Mouse (Mus musculus) C2C12 (cell line): ENCODE measurements around the gene Zdhhc11. TPM values are rescaled to one million over a fixed set of nuclear protein-coding genes. Genes with fewer than 3 reads are reported as not detected.

Experiments
- H3K27me3 ChIP-seq: one replicate; pipeline ENCODE4 v1.6.1; 2011; ENCODE audit not compliant: control insufficient read depth, insufficient read depth, insufficient read length
- H3K36me3 ChIP-seq: one replicate; pipeline ENCODE4 v1.6.1; 2011; ENCODE audit not compliant: control insufficient read depth, insufficient read depth
- H3K4me3 ChIP-seq: one replicate; pipeline ENCODE4 v1.5.1; 2011; ENCODE audit warnings: mild to moderate bottlenecking, control low read depth; ENCODE audit not compliant: poor library complexity, insufficient read depth, severe bottlenecking
- H3K79me2 ChIP-seq: one replicate; pipeline ENCODE4 v1.6.1; 2011; ENCODE audit not compliant: control insufficient read depth, insufficient read depth
- H3K79me3 ChIP-seq: one replicate; pipeline ENCODE4 v1.6.1; 2011; ENCODE audit warnings: low read depth, control low read depth
- H3ac ChIP-seq: one replicate; pipeline ENCODE3; 2011; ENCODE audit warnings: low read depth; ENCODE audit not compliant: control insufficient read depth, insufficient read length
- CEBPB ChIP-seq: IDR thresholded peaks from one replicate; pipeline ENCODE4 v1.6.1; 2011; ENCODE audit warnings: low read depth, mild to moderate bottlenecking, control low read depth, moderate library complexity
- CTCF ChIP-seq: IDR thresholded peaks from one replicate; pipeline ENCODE4 v1.5.1; 2011; ENCODE audit not compliant: control insufficient read depth, insufficient read depth, insufficient read length
- FOSL1 ChIP-seq: IDR thresholded peaks from one replicate; pipeline ENCODE4 v1.8.0; 2011; ENCODE audit warnings: mild to moderate bottlenecking, low read length; ENCODE audit not compliant: poor library complexity, insufficient read depth, severe bottlenecking
- MAX ChIP-seq: IDR thresholded peaks from one replicate; pipeline ENCODE4 v1.6.1; 2011; ENCODE audit warnings: mild to moderate bottlenecking, control low read depth
- MYOD1 ChIP-seq: IDR thresholded peaks from one replicate; pipeline ENCODE4 v1.6.1; 2011; ENCODE audit warnings: low read depth; ENCODE audit not compliant: control insufficient read depth, insufficient read length
- MYOG ChIP-seq: IDR thresholded peaks from one replicate; pipeline ENCODE4 v1.6.1; 2011; ENCODE audit not compliant: control insufficient read depth, insufficient read length; ENCODE audit errors: extremely low read depth
- USF1 ChIP-seq: IDR thresholded peaks from one replicate; pipeline ENCODE4 v1.6.1; 2011; ENCODE audit warnings: low read depth, mild to moderate bottlenecking, control low read depth, moderate library complexity
- long read RNA-seq, 2 experiments: library from polyadenylated mRNA; unstranded; transcript quantifications; one replicate each; pipeline ENCODE4 v2.0.0; 2019 to 2020
- polyA plus RNA-seq: library from polyadenylated mRNA; unstranded; fragments of >200 nt; fragmentation: generic; extraction: Trizol; gene quantifications from one replicate; pipeline ENCODE4 v1.2.1, GENCODE M21; 2012; ENCODE audit warnings: missing spikeins

Zdhhc11 gene
- polyA plus RNA-seq = not detected
- long read RNA-seq, experiment 1 = 0 reads
- long read RNA-seq, experiment 2 = 0 reads

DNA sequence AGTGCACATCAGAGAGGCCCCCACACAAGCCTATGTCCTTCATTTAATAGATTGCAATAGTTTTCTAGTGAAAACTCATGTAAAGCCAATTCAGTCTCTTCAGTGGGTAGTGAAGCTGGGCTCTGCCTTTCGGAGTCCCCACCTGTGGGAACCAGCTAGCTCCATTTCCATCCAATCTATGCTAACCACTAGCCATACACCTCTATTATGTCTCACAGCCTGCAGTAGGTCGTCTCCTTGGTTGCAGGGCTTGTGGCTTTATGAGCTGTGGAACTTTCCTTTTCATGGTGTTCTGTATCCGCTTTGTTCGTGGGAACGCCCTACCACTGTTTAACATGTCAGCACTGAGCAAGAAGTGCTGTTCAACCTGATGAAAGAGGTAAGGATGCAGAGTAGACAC, at the start of gene Zdhhc11:
Zdhhc11 (plus strand) TSS at position 301 of the 400 bp plus-strand sequence.
- no peaks in the 10 kb centered on the region for H3K27me3 ChIP-seq
- H3K79me2 ChIP-seq = no peaks in the 10 kb centered on the region
- no peak for TF ChIP-seq MYOG
- no peak for TF ChIP-seq FOSL1
- TF ChIP-seq CTCF = no peak
- no peak for TF ChIP-seq USF1
- TF ChIP-seq MAX = no peak
- TF ChIP-seq CEBPB = no peak
- TF ChIP-seq MYOD1 = no peak
- H3K79me3 ChIP-seq = no peaks in the 10 kb centered on the region
- peaks cover 9% of the 10 kb centered on the region for H3K36me3 ChIP-seq
- no peak within 1 kb of the TSS for H3K4me3 ChIP-seq
- H3ac ChIP-seq = no peak within 1 kb of the TSS

DNA sequence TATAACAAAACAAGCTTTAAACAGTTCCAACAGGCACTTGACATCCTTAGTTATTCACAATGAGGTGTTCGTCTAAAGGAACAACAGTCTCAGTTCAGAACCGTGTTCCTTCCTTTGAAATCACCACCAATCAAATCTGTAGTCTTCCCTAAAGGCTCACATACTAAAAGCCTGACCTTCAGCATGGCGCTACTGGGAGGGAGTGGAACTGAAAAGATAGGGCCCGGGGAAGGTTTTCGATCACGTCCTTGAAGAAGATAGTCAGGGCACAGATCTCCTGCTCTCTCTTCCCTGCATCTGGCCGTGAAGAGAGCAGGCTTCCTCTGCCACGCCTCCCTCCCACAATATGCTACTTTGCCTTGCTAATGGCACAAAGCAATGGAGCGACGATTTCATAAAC, 31.4 kb upstream of the Zdhhc11 start:
- H3K4me3 ChIP-seq = no peak overlapping the region
- H3K79me3 ChIP-seq = peaks cover 7% of the 10 kb centered on the region
- H3K79me2 ChIP-seq = peaks cover 17% of the 10 kb centered on the region
- no peak overlapping the region for H3ac ChIP-seq
- no peaks in the 10 kb centered on the region for H3K27me3 ChIP-seq
- no peak for TF ChIP-seq MYOG
- no peak for TF ChIP-seq MYOD1
- no peak for TF ChIP-seq CEBPB
- TF ChIP-seq MAX = no peak
- no peak for TF ChIP-seq FOSL1
- no peak for TF ChIP-seq USF1
- no peak for TF ChIP-seq CTCF
- peaks cover 68% of the 10 kb centered on the region for H3K36me3 ChIP-seq

DNA sequence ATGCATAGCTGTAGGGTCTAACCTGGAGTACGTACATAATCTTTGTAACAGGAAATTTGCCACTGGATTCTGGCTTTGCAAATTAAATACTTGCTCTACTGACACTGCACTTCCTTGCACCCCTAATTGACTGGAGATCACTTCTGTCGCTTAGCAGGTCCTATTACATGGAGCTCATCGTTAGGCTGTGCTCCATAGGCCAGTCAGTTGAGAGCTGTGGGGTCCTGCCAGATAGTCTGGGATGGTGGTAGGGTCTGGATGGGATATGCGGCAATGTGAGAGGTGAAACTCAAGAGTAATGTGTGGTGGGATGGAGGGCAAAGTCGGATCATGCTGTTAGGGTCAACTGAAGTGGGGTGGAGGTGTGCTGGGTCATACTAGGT, 26.7 kb upstream of the Zdhhc11 start:
- peak overlapping the region; percentile 98 for H3ac ChIP-seq
- H3K36me3 ChIP-seq = peaks cover 42% of the 10 kb centered on the region
- H3K27me3 ChIP-seq = no peaks in the 10 kb centered on the region
- H3K79me3 ChIP-seq = peaks cover 11% of the 10 kb centered on the region
- TF ChIP-seq MYOD1 (no peak), CTCF (no peak), CEBPB (no peak), MYOG (no peak), MAX (no peak), USF1 (no peak), FOSL1 (no peak)
- H3K4me3 ChIP-seq = peak overlapping the region; percentile 79
- peaks cover 32% of the 10 kb centered on the region for H3K79me2 ChIP-seq

DNA sequence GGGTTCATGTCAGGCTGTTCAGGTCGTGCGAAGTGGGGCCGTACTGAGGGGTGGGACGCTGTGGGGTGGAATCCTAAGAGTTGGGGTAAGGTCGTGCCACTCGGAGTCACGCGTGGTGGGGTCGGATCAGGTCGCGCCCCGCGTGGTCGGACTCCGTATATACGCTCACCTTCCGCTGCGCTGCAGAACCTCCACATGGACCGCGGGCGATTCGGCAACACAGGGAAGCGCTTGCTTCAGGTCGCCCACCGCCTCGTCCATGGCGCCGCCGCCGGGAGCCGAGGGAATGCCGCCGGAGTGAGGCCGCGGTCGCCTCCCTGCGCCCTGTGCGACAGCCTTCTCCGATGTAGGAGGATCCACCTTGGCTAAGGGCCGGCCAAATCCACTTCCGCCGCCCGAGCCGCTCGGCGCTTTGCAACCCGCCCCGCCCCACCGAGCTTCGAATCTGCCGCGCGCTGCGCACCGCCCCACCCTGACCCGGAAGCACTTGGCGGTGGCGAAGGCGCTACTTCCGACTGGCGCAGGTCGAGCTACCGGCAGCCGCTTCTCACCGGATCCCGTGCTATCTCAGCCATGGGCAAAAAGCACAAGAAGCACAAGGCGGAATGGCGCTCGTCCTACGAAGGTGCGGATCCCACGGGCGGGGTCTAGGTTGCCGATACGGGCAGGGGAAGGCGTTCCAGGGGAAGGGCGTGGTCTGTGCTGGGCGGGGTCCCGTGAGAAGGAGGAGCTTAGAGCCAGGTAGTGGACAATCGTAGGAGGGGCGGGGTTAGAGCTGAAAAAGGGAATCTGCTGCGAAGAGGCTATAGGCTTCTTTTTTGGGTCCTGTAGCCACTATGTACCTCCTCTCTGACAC, 26.1 kb upstream of the Zdhhc11 start, which contains the start of the genes Trip13 and Brd9:
Trip13 (minus strand) TSS at position 464 of the 856 bp plus-strand sequence.
Brd9 (plus strand) TSS at position 491 of the 856 bp plus-strand sequence.
- Histone ChIP-seq H3K79me3 (peaks cover 11% of the 10 kb centered on the region), H3K79me2 (peaks cover 32% of the 10 kb centered on the region), H3K36me3 (peaks cover 41% of the 10 kb centered on the region), H3K4me3 (peak within 1 kb of the TSS; percentile 79), H3K27me3 (no peaks in the 10 kb centered on the region), H3ac (peak within 1 kb of the TSS; percentile 100)
- TF ChIP-seq MAX (peak; percentile 44), USF1 (no peak)

DNA sequence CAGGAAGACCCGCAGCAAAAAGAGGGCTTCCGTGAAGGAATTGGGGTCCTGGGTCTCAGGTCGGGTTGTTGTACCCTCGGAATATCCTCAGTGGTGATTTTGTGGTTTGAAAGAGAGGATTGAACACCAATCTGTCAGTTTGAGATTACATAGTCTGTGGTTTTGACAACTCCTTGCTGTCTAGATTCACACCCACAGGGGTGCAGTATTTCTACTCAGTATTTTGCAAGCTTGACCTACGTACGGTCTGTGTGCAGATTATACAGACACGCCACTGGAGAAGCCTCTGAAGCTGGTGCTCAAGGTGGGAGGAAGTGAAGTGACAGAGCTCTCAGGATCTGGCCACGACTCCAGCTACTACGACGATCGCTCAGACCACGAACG, 25.5 kb upstream of the Zdhhc11 start:
- Histone ChIP-seq H3K79me3 (peaks cover 11% of the 10 kb centered on the region), H3K79me2 (peaks cover 32% of the 10 kb centered on the region), H3K27me3 (no peaks in the 10 kb centered on the region), H3K4me3 (peak overlapping the region; percentile 79), H3ac (peak overlapping the region; percentile 100), H3K36me3 (peaks cover 40% of the 10 kb centered on the region)
- no peak for TF ChIP-seq CEBPB
- TF ChIP-seq USF1 = no peak
- TF ChIP-seq CTCF = no peak
- TF ChIP-seq MYOG = no peak
- no peak for TF ChIP-seq MYOD1
- no peak for TF ChIP-seq FOSL1
- TF ChIP-seq MAX = no peak

DNA sequence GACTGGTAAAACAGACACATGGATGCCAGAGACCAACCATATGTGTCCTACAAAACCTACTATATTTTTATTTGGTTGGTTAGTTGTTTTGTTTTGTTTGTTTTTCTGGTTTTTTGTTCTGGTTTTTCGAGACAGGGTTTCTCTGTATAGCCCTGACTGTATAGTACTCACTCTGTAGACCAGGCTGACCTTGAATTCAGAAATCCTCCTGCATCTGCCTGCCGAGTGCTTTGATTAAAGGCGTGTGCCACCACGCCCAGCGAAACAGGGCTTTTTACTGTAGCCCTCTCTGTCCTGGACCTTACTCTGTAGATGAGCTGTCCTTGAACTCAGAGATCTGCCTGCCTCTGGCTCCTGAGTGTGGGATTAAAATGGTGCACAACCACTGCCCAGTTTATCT, 24.6 kb upstream of the Zdhhc11 start:
- H3K79me3 ChIP-seq = peaks cover 11% of the 10 kb centered on the region
- no peak overlapping the region for H3K4me3 ChIP-seq
- H3K79me2 ChIP-seq = peaks cover 28% of the 10 kb centered on the region
- H3K36me3 ChIP-seq = peaks cover 38% of the 10 kb centered on the region
- TF ChIP-seq MYOG (no peak), FOSL1 (no peak), MAX (no peak), USF1 (no peak), CTCF (no peak), CEBPB (no peak), MYOD1 (no peak)
- H3K27me3 ChIP-seq = no peaks in the 10 kb centered on the region
- H3ac ChIP-seq = no peak overlapping the region
